Mouse (Mus musculus): ENCODE measurements at regions not wholly inside any gene's neighbourhood (a gene's known extent, or its start where the extent isn't known, plus 50 kb on each side); places are given as distances from the start of the nearest gene placed in this dataset.

GRCm38 (mm10) chr6:32739162-32739745 lies 151.3 kb upstream of the Plxna4 start:
- Histone ChIP-seq H3K4me2 (ENCODE audit: low read depth, low read length) (no peak overlapping the region), H3K4me1 (ENCODE audit: control insufficient read depth, insufficient read depth, low read length) (no peaks in the 10 kb centered on the region), H3K27me3 (ENCODE audit: control insufficient read depth, insufficient read depth, low read length) (no peaks in the 10 kb centered on the region), H3K9ac (ENCODE audit: low read length) (no peak overlapping the region), H3K9me3 (replicated peaks; ENCODE audit: control insufficient read depth, low read length) (no peaks in the 10 kb centered on the region), H3K36me3 (ENCODE audit: control insufficient read depth, insufficient read depth) (no peaks in the 10 kb centered on the region), H3K27ac (ENCODE audit: low read length) (no peak overlapping the region), H3K4me3 (ENCODE audit: low read length) (no peak overlapping the region)
- WGBS = 73% methylated on average over 9 of the region's 9 CpGs
- no peak for ATAC-seq (replicated peaks; ENCODE audit: extremely low read depth, insufficient read depth, low FRiP score)

- H3K4me3 ChIP-seq (ENCODE audit: low read length) = no peak overlapping the region
- peak overlapping the region; percentile 10; the same call in 1 of the 2 replicates for H3K4me2 ChIP-seq (ENCODE audit: low read depth, low read length)
- H3K4me1 ChIP-seq (ENCODE audit: control insufficient read depth, insufficient read depth, low read length) = peaks cover 12% of the 10 kb centered on the region
- no peaks in the 10 kb centered on the region for H3K9me3 ChIP-seq (replicated peaks; ENCODE audit: control insufficient read depth, low read length)
- WGBS = 17% methylated on average over 2 of the region's 2 CpGs
- no peaks in the 10 kb centered on the region for H3K36me3 ChIP-seq (ENCODE audit: control insufficient read depth, insufficient read depth)
- H3K27ac ChIP-seq (ENCODE audit: low read length) = peak overlapping the region; percentile 20; the same call in 1 of the 2 replicates
- ATAC-seq (replicated peaks; ENCODE audit: extremely low read depth, insufficient read depth, low FRiP score) = no peak
- H3K9ac ChIP-seq (ENCODE audit: low read length) = no peak overlapping the region
- H3K27me3 ChIP-seq (ENCODE audit: control insufficient read depth, insufficient read depth, low read length) = no peaks in the 10 kb centered on the region
Observed at GRCm38 (mm10) chr6:32728706-32729105, 140.7 kb upstream of the Plxna4 start.

- Histone ChIP-seq H3K4me3 (ENCODE audit: low read length) (no peak overlapping the region), H3K36me3 (ENCODE audit: control insufficient read depth, insufficient read depth) (no peaks in the 10 kb centered on the region), H3K4me2 (ENCODE audit: low read depth, low read length) (no peak overlapping the region), H3K4me1 (ENCODE audit: control insufficient read depth, insufficient read depth, low read length) (peaks cover 12% of the 10 kb centered on the region), H3K9me3 (replicated peaks; ENCODE audit: control insufficient read depth, low read length) (no peaks in the 10 kb centered on the region), H3K9ac (ENCODE audit: low read length) (no peak overlapping the region), H3K27me3 (ENCODE audit: control insufficient read depth, insufficient read depth, low read length) (no peaks in the 10 kb centered on the region), H3K27ac (ENCODE audit: low read length) (no peak overlapping the region)
- ATAC-seq (replicated peaks; ENCODE audit: extremely low read depth, insufficient read depth, low FRiP score) = no peak
Observed at GRCm38 (mm10) chr6:32726571-32726970, 138.6 kb upstream of the Plxna4 start.

- no peaks in the 10 kb centered on the region for H3K36me3 ChIP-seq (ENCODE audit: control insufficient read depth, insufficient read depth)
- WGBS = 58% methylated on average over 5 of the region's 5 CpGs
- H3K4me1 ChIP-seq (ENCODE audit: control insufficient read depth, insufficient read depth, low read length) = no peaks in the 10 kb centered on the region
- no peak for ATAC-seq (replicated peaks; ENCODE audit: extremely low read depth, insufficient read depth, low FRiP score)
- no peaks in the 10 kb centered on the region for H3K27me3 ChIP-seq (ENCODE audit: control insufficient read depth, insufficient read depth, low read length)
- no peak overlapping the region for H3K4me3 ChIP-seq (ENCODE audit: low read length)
- no peaks in the 10 kb centered on the region for H3K9me3 ChIP-seq (replicated peaks; ENCODE audit: control insufficient read depth, low read length)
- H3K27ac ChIP-seq (ENCODE audit: low read length) = no peak overlapping the region
- no peak overlapping the region for H3K4me2 ChIP-seq (ENCODE audit: low read depth, low read length)
- no peak overlapping the region for H3K9ac ChIP-seq (ENCODE audit: low read length)
Observed at GRCm38 (mm10) chr6:32717860-32718259, 129.9 kb upstream of the Plxna4 start.

GRCm38 (mm10) chr6:32715137-32715536 lies 127.1 kb upstream of the Plxna4 start:
- Histone ChIP-seq H3K4me2 (ENCODE audit: low read depth, low read length) (no peak overlapping the region), H3K9ac (ENCODE audit: low read length) (no peak overlapping the region), H3K27ac (ENCODE audit: low read length) (no peak overlapping the region), H3K9me3 (replicated peaks; ENCODE audit: control insufficient read depth, low read length) (no peaks in the 10 kb centered on the region), H3K4me3 (ENCODE audit: low read length) (no peak overlapping the region), H3K27me3 (ENCODE audit: control insufficient read depth, insufficient read depth, low read length) (no peaks in the 10 kb centered on the region), H3K36me3 (ENCODE audit: control insufficient read depth, insufficient read depth) (no peaks in the 10 kb centered on the region), H3K4me1 (ENCODE audit: control insufficient read depth, insufficient read depth, low read length) (no peaks in the 10 kb centered on the region)
- 75% methylated on average over 1 of the region's 1 CpGs for WGBS
- ATAC-seq (replicated peaks; ENCODE audit: extremely low read depth, insufficient read depth, low FRiP score) = no peak

GRCm38 (mm10) chr6:32710208-32710607 lies 122.2 kb upstream of the Plxna4 start:
- 5% methylated on average over 10 of the region's 10 CpGs for WGBS
- no peak for ATAC-seq (replicated peaks; ENCODE audit: extremely low read depth, insufficient read depth, low FRiP score)
- Histone ChIP-seq H3K4me1 (ENCODE audit: control insufficient read depth, insufficient read depth, low read length) (no peaks in the 10 kb centered on the region), H3K27ac (ENCODE audit: low read length) (no peak overlapping the region), H3K4me3 (ENCODE audit: low read length) (no peak overlapping the region), H3K4me2 (ENCODE audit: low read depth, low read length) (no peak overlapping the region), H3K36me3 (ENCODE audit: control insufficient read depth, insufficient read depth) (no peaks in the 10 kb centered on the region), H3K9ac (ENCODE audit: low read length) (no peak overlapping the region), H3K9me3 (replicated peaks; ENCODE audit: control insufficient read depth, low read length) (no peaks in the 10 kb centered on the region), H3K27me3 (ENCODE audit: control insufficient read depth, insufficient read depth, low read length) (no peaks in the 10 kb centered on the region)

- Histone ChIP-seq H3K4me3 (ENCODE audit: low read length) (no peak overlapping the region), H3K27ac (ENCODE audit: low read length) (no peak overlapping the region), H3K4me1 (ENCODE audit: control insufficient read depth, insufficient read depth, low read length) (no peaks in the 10 kb centered on the region), H3K36me3 (ENCODE audit: control insufficient read depth, insufficient read depth) (no peaks in the 10 kb centered on the region), H3K27me3 (ENCODE audit: control insufficient read depth, insufficient read depth, low read length) (no peaks in the 10 kb centered on the region), H3K4me2 (ENCODE audit: low read depth, low read length) (no peak overlapping the region), H3K9ac (ENCODE audit: low read length) (no peak overlapping the region), H3K9me3 (replicated peaks; ENCODE audit: control insufficient read depth, low read length) (no peaks in the 10 kb centered on the region)
- 79% methylated on average over 8 of the region's 8 CpGs for WGBS
- ATAC-seq (replicated peaks; ENCODE audit: extremely low read depth, insufficient read depth, low FRiP score) = no peak
Observed at GRCm38 (mm10) chr6:32709566-32709965, 121.6 kb upstream of the Plxna4 start.

GRCm38 (mm10) chr6:32707417-32707816 lies 119.4 kb upstream of the Plxna4 start:
- Histone ChIP-seq H3K4me2 (ENCODE audit: low read depth, low read length) (no peak overlapping the region), H3K9ac (ENCODE audit: low read length) (no peak overlapping the region), H3K4me1 (ENCODE audit: control insufficient read depth, insufficient read depth, low read length) (no peaks in the 10 kb centered on the region), H3K9me3 (replicated peaks; ENCODE audit: control insufficient read depth, low read length) (no peaks in the 10 kb centered on the region), H3K27ac (ENCODE audit: low read length) (no peak overlapping the region), H3K4me3 (ENCODE audit: low read length) (no peak overlapping the region), H3K27me3 (ENCODE audit: control insufficient read depth, insufficient read depth, low read length) (no peaks in the 10 kb centered on the region), H3K36me3 (ENCODE audit: control insufficient read depth, insufficient read depth) (no peaks in the 10 kb centered on the region)
- no peak for ATAC-seq (replicated peaks; ENCODE audit: extremely low read depth, insufficient read depth, low FRiP score)
- WGBS = 54% methylated on average over 1 of the region's 1 CpGs

GRCm38 (mm10) chr6:32706376-32706775 lies 118.4 kb upstream of the Plxna4 start:
- Histone ChIP-seq H3K36me3 (ENCODE audit: control insufficient read depth, insufficient read depth) (no peaks in the 10 kb centered on the region), H3K9ac (ENCODE audit: low read length) (no peak overlapping the region), H3K27me3 (ENCODE audit: control insufficient read depth, insufficient read depth, low read length) (no peaks in the 10 kb centered on the region), H3K4me2 (ENCODE audit: low read depth, low read length) (no peak overlapping the region), H3K9me3 (replicated peaks; ENCODE audit: control insufficient read depth, low read length) (no peaks in the 10 kb centered on the region), H3K27ac (ENCODE audit: low read length) (no peak overlapping the region), H3K4me3 (ENCODE audit: low read length) (no peak overlapping the region), H3K4me1 (ENCODE audit: control insufficient read depth, insufficient read depth, low read length) (no peaks in the 10 kb centered on the region)
- ATAC-seq (replicated peaks; ENCODE audit: extremely low read depth, insufficient read depth, low FRiP score) = no peak
- WGBS = 67% methylated on average over 1 of the region's 1 CpGs
